Mouse (Mus musculus) hindbrain, postnatal 0 days (tissue): ENCODE measurements around the gene Unc5a. TPM values are rescaled to one million over a fixed set of nuclear protein-coding genes. Genes with fewer than 3 reads are reported as not detected.

ENCODE experiments used
- ATAC-seq: fragments of 200-750 bp; cut with Nextera tagmentation; 2 replicates; pipeline ENCODE4 v1.8.0; 2017; ENCODE audit warnings: mild to moderate bottlenecking, moderate TSS enrichment, moderate library complexity
- DNase-seq: peaks from one replicate; pipeline ENCODE4 v3.0.0-alpha.2; 2015; ENCODE audit warnings: low spot score
- H3K27ac ChIP-seq: fragments of 300-500 bp; sonication (generic); 2 replicates; pipeline ENCODE4 v1.5.1; 2014; ENCODE audit warnings: mild to moderate bottlenecking
- H3K27me3 ChIP-seq: fragments of 300-500 bp; sonication (generic); 2 replicates; pipeline ENCODE4 v1.6.1; 2014; ENCODE audit warnings: low read length, mixed read lengths; ENCODE audit not compliant: insufficient read depth
- H3K36me3 ChIP-seq: fragments of 300-500 bp; sonication (generic); 2 replicates; pipeline ENCODE4 v1.6.1; 2014; ENCODE audit warnings: low read length, mixed read lengths; ENCODE audit not compliant: insufficient read depth
- H3K4me1 ChIP-seq: fragments of 300-500 bp; sonication (generic); 2 replicates; pipeline ENCODE4 v1.6.1; 2014; ENCODE audit warnings: antibody characterized with exemption, low read length, mixed read lengths; ENCODE audit not compliant: insufficient read depth
- H3K4me2 ChIP-seq: fragments of 300-500 bp; sonication (generic); 2 replicates; pipeline ENCODE4 v1.6.1; 2014; ENCODE audit warnings: low read depth, mild to moderate bottlenecking, low read length, moderate library complexity, mixed read lengths
- H3K4me3 ChIP-seq: fragments of 300-500 bp; sonication (generic); 2 replicates; pipeline ENCODE4 v1.5.1; 2014; ENCODE audit warnings: low read length
- H3K9ac ChIP-seq: fragments of 300-500 bp; sonication (generic); replicated peaks from 2 replicates; pipeline ENCODE4 v1.6.1; 2014; ENCODE audit warnings: mild to moderate bottlenecking, low read length, moderate library complexity, mixed read lengths
- H3K9me3 ChIP-seq: fragments of 300-500 bp; sonication (generic); 2 replicates; pipeline ENCODE4 v1.6.1; 2016; ENCODE audit warnings: low read length, mixed read lengths
- CTCF ChIP-seq: IDR thresholded peaks from 2 replicates; pipeline ENCODE4 v1.5.1; 2016; ENCODE audit warnings: antibody characterized with exemption, control low read depth, low read depth
- WGBS: fragments of 180-500 bp; shearing (Covaris S2); extraction: QIAGEN DNeasy Blood & Tissue Kit; methylation state at CpG from one replicate; pipeline ENCODE4 v1.1.7; 2014; 5-methylcytosine and 5-hydroxymethylcytosine counted together
- polyA plus RNA-seq: library from polyadenylated mRNA; unstranded; fragments of >200 nt; fragmentation: Nextera tagmentation; extraction: Ambion mirVana; gene quantifications from 2 replicates; pipeline ENCODE4 v1.2.1, GENCODE M21; 2015
- total RNA-seq: library from RNA; depleted of rRNA; stranded (reverse); fragments of >200 nt; gene quantifications from 2 replicates; pipeline ENCODE4 v1.2.3, GENCODE M21; 2014

The Unc5a gene
- total and polyA plus RNA-seq, 2 experiments from 2014 or later = 11.7 to 49.9 TPM

- Histone ChIP-seq H3K9ac (no peak overlapping the region), H3K4me2 (no peak overlapping the region), H3K36me3 (no peaks in the 10 kb centered on the region), H3K4me3 (no peak overlapping the region), H3K27me3 (no peaks in the 10 kb centered on the region), H3K27ac (no peak overlapping the region), H3K9me3 (no peaks in the 10 kb centered on the region), H3K4me1 (no peaks in the 10 kb centered on the region; the same call in 1 of the 2 replicates)
- no peak for ATAC-seq
- WGBS = 61% methylated on average over 9 of the region's 9 CpGs
- no peak for DNase-seq
- TF ChIP-seq CTCF = no peak
Observed at GRCm38 (mm10) chr13:54921700-54922099, 27.5 kb upstream of the Unc5a start.

GRCm38 (mm10) chr13:54923705-54924104 lies 25.5 kb upstream of the Unc5a start:
- DNase-seq = no peak
- no peak overlapping the region for H3K4me2 ChIP-seq
- H3K4me3 ChIP-seq = no peak overlapping the region
- H3K27ac ChIP-seq = no peak overlapping the region
- H3K9me3 ChIP-seq = no peaks in the 10 kb centered on the region
- ATAC-seq = no peak
- no peaks in the 10 kb centered on the region for H3K27me3 ChIP-seq
- no peaks in the 10 kb centered on the region for H3K36me3 ChIP-seq
- 86% methylated on average over 2 of the region's 2 CpGs for WGBS
- TF ChIP-seq CTCF = no peak
- no peak overlapping the region for H3K9ac ChIP-seq
- no peaks in the 10 kb centered on the region; the same call in 1 of the 2 replicates for H3K4me1 ChIP-seq

- ATAC-seq (no peak), DNase-seq (no peak)
- Histone ChIP-seq H3K9ac (no peak overlapping the region), H3K36me3 (no peaks in the 10 kb centered on the region), H3K27me3 (no peaks in the 10 kb centered on the region), H3K4me3 (no peak overlapping the region), H3K4me2 (no peak overlapping the region), H3K4me1 (no peaks in the 10 kb centered on the region; the same call in 1 of the 2 replicates), H3K27ac (no peak overlapping the region), H3K9me3 (no peaks in the 10 kb centered on the region)
- 52% methylated on average over 8 of the region's 8 CpGs for WGBS
- TF ChIP-seq CTCF = no peak
Observed at GRCm38 (mm10) chr13:54925466-54925865, 23.7 kb upstream of the Unc5a start.

- no peak overlapping the region for H3K4me3 ChIP-seq
- no peak overlapping the region for H3K4me2 ChIP-seq
- peak; percentile 66 for TF ChIP-seq CTCF
- no peak overlapping the region for H3K27ac ChIP-seq
- H3K36me3 ChIP-seq = no peaks in the 10 kb centered on the region
- H3K27me3 ChIP-seq = no peaks in the 10 kb centered on the region
- DNase-seq (peak; percentile 84), ATAC-seq (no peak)
- H3K9me3 ChIP-seq = no peaks in the 10 kb centered on the region
- H3K4me1 ChIP-seq = no peaks in the 10 kb centered on the region; the same call in 1 of the 2 replicates
- H3K9ac ChIP-seq = no peak overlapping the region
- 34% methylated on average over 4 of the region's 4 CpGs for WGBS
Observed at GRCm38 (mm10) chr13:54926654-54927053, 22.6 kb upstream of the Unc5a start.

- no peak overlapping the region for H3K4me3 ChIP-seq
- 24% methylated on average over 4 of the region's 4 CpGs for WGBS
- peaks cover 5% of the 10 kb centered on the region; the same call in 1 of the 2 replicates for H3K4me1 ChIP-seq
- no peaks in the 10 kb centered on the region for H3K9me3 ChIP-seq
- no peaks in the 10 kb centered on the region for H3K27me3 ChIP-seq
- ATAC-seq = peak; percentile 56
- H3K36me3 ChIP-seq = no peaks in the 10 kb centered on the region
- TF ChIP-seq CTCF = no peak
- peak; percentile 49 for DNase-seq
- no peak overlapping the region for H3K4me2 ChIP-seq
- H3K9ac ChIP-seq = no peak overlapping the region
- H3K27ac ChIP-seq = no peak overlapping the region
Observed at GRCm38 (mm10) chr13:54930123-54930522, 19.1 kb upstream of the Unc5a start.

GRCm38 (mm10) chr13:54934873-54935272 lies 14.3 kb upstream of the Unc5a start:
- no peak overlapping the region for H3K27ac ChIP-seq
- 62% methylated on average over 8 of the region's 8 CpGs for WGBS
- no peak overlapping the region for H3K9ac ChIP-seq
- H3K4me2 ChIP-seq = no peak overlapping the region
- no peaks in the 10 kb centered on the region for H3K9me3 ChIP-seq
- no peaks in the 10 kb centered on the region for H3K36me3 ChIP-seq
- H3K4me1 ChIP-seq = peaks cover 14% of the 10 kb centered on the region; the same call in 1 of the 2 replicates
- H3K27me3 ChIP-seq = no peaks in the 10 kb centered on the region
- no peak for DNase-seq
- no peak overlapping the region for H3K4me3 ChIP-seq
- TF ChIP-seq CTCF = no peak
- ATAC-seq = no peak

GRCm38 (mm10) chr13:54936173-54936572 lies 13.0 kb upstream of the Unc5a start:
- Histone ChIP-seq H3K4me1 (peaks cover 14% of the 10 kb centered on the region; the same call in 1 of the 2 replicates), H3K9me3 (no peaks in the 10 kb centered on the region), H3K27me3 (no peaks in the 10 kb centered on the region), H3K27ac (no peak overlapping the region), H3K9ac (no peak overlapping the region), H3K4me3 (no peak overlapping the region), H3K4me2 (no peak overlapping the region), H3K36me3 (no peaks in the 10 kb centered on the region)
- ATAC-seq (peak; percentile 75), DNase-seq (peak; percentile 81)
- TF ChIP-seq CTCF = peak; percentile 25; the same call in 1 of the 2 replicates
- 47% methylated on average over 6 of the region's 6 CpGs for WGBS
